Mouse (Mus musculus) midbrain, embryonic 10.5 days (tissue): ENCODE results near the gene Pabpc4. TPM values are rescaled to one million over a fixed set of nuclear protein-coding genes. Genes with fewer than 3 reads are reported as not detected.

Experiments
- DNase-seq: peaks from one replicate; pipeline ENCODE4 v3.0.0-alpha.2; 2017; ENCODE audit warnings: low spot score
- H3K27ac ChIP-seq: fragments of 300-500 bp; sonication (generic); replicated peaks from 2 replicates; pipeline ENCODE4 v1.5.1; 2016; ENCODE audit warnings: mild to moderate bottlenecking
- H3K27me3 ChIP-seq: fragments of 300-500 bp; sonication (generic); 2 replicates; pipeline ENCODE4 v1.6.1; 2016; ENCODE audit warnings: low read depth, mild to moderate bottlenecking; ENCODE audit not compliant: poor library complexity, severe bottlenecking
- H3K36me3 ChIP-seq: fragments of 300-500 bp; sonication (generic); 2 replicates; pipeline ENCODE4 v1.6.1; 2016; ENCODE audit warnings: mild to moderate bottlenecking, moderate library complexity
- H3K4me1 ChIP-seq: fragments of 300-500 bp; sonication (generic); 2 replicates; pipeline ENCODE4 v1.6.1; 2016
- H3K4me3 ChIP-seq: fragments of 300-500 bp; sonication (generic); 2 replicates; pipeline ENCODE4 v1.5.1; 2016; ENCODE audit warnings: mild to moderate bottlenecking, moderate library complexity
- H3K9me3 ChIP-seq: fragments of 300-500 bp; sonication (generic); replicated peaks from 2 replicates; pipeline ENCODE4 v1.6.1; 2016; ENCODE audit warnings: mild to moderate bottlenecking
- WGBS: fragments of 180-500 bp; shearing (Covaris S2); methylation state at CpG from one replicate; pipeline ENCODE4 v1.1.7; 2016; 5-methylcytosine and 5-hydroxymethylcytosine counted together
- polyA plus RNA-seq: library from polyadenylated mRNA; unstranded; fragments of >200 nt; fragmentation: Nextera tagmentation; extraction: Ambion mirVana; gene quantifications from 2 replicates; pipeline ENCODE4 v1.2.1, GENCODE M21; 2016

Pabpc4 gene
- polyA plus RNA-seq, 1 experiment from 2014 or later, result 48.3 TPM

DNA sequence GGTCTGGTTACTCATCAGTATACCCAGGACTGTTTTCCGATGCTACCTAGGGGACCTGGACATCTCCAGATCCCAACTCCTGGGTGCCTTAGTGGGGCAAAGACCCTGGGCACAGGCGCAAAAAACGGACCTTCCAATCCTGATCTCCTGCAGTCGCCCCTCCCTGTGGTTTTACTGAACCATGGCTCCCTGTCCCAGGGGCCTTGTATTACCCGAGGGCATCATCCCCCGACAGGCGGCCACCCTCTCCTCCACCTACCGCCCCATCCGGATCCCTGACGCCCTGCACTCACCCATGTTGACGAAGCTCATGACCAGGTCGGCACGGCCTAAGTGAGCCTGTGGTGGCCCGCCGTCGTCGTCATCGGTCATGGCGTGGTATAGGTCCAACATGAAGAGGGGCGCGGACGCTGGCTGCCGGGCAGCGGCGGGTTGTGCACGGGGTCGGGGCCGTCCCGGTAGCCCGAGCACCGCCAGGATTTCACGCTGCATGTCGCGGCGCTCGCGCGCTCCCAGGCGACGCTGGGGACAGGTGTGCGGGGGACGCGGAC lies 80.0 kb downstream of the Pabpc4 start:
- WGBS, result 3% methylated on average over 43 of the region's 43 CpGs
- no peak for DNase-seq
- H3K27me3 ChIP-seq, result peaks cover 61% of the 10 kb centered on the region

GRCm38 (mm10) chr4:123342642-123343470 lies 80.7 kb downstream of the Pabpc4 start, which contains the start of gene Bmp8a:
Gene Bmp8a, minus strand, starts transcription at chr4:123343252.
- DNase-seq, result peak; percentile 86
- Histone ChIP-seq H3K27ac (peak within 1 kb of the TSS; percentile 6; the same call in 1 of the 2 replicates), H3K36me3 (peaks cover 12% of the 10 kb centered on the region), H3K4me1 (peaks cover 17% of the 10 kb centered on the region), H3K4me3 (peak within 1 kb of the TSS; percentile 69), H3K9me3 (no peaks in the 10 kb centered on the region), H3K27me3 (peaks cover 61% of the 10 kb centered on the region)
- under 1% methylated on average over 65 of the region's 65 CpGs for WGBS

More for the DNA sequence above, 80.0 kb downstream of the Pabpc4 start:
- peak overlapping the region; percentile 6; the same call in 1 of the 2 replicates for H3K27ac ChIP-seq
- peak overlapping the region; percentile 69 for H3K4me3 ChIP-seq
- peaks cover 5% of the 10 kb centered on the region; the same call in 1 of the 2 replicates for H3K36me3 ChIP-seq
- H3K9me3 ChIP-seq, result no peaks in the 10 kb centered on the region
- H3K4me1 ChIP-seq, result peaks cover 17% of the 10 kb centered on the region

DNA sequence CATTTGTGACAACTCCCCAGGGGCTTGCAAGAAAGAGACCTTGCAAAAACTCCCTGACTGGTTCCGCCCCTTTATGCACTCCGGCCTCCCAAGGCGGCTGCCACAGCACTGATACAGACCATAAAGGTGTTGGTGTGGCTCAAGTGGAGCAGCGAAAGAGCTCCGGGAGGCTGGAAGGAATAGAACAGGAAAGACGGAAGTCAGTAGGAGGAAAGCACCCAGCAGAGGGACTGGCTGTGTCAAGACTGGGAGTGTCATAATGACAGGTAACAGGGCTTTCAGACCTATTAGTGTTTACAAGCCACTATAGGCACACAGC lies 81.3 kb downstream of the Pabpc4 start:
- peaks cover 17% of the 10 kb centered on the region for H3K4me1 ChIP-seq
- DNase-seq, result no peak
- H3K27me3 ChIP-seq, result peaks cover 61% of the 10 kb centered on the region
- WGBS, result 5% methylated on average over 6 of the region's 6 CpGs
- H3K4me3 ChIP-seq, result peak overlapping the region; percentile 69
- H3K27ac ChIP-seq, result no peak overlapping the region
- H3K36me3 ChIP-seq, result peaks cover 18% of the 10 kb centered on the region
- H3K9me3 ChIP-seq, result no peaks in the 10 kb centered on the region

Other genes starting within 250 kb of the Pabpc4 start
- gene Trit1, start 245.8 kb upstream of the Pabpc4 start, polyA plus RNA-seq, result 27.6 and 28.2 TPM in 2 replicates
- gene Bmp8b, start 157.2 kb upstream of the Pabpc4 start, polyA plus RNA-seq, result 0.07 and 0.09 TPM in 2 replicates
- 0.07 TPM in 2 replicates for gene Oxct2b, start 146.1 kb upstream of the Pabpc4 start, polyA plus RNA-seq
- gene Ppie, start 122.4 kb upstream of the Pabpc4 start, polyA plus RNA-seq, result 127 and 136 TPM in 2 replicates
- 0.32 and 0.42 TPM in 2 replicates for gene Hpcal4, start 79.1 kb upstream of the Pabpc4 start, polyA plus RNA-seq
- gene Nt5c1a, start 60.8 kb upstream of the Pabpc4 start, polyA plus RNA-seq, result not detected in 2 replicates
- gene Heyl, start 28.8 kb upstream of the Pabpc4 start, polyA plus RNA-seq, result 8.0 and 9.8 TPM in 2 replicates
- not detected in 2 replicates for gene Oxct2a, start 61.3 kb downstream of the Pabpc4 start, polyA plus RNA-seq
- 0.07 and 0.11 TPM in 2 replicates for gene Bmp8a, start 80.9 kb downstream of the Pabpc4 start, polyA plus RNA-seq